Mouse (Mus musculus) cortical plate, adult 2 months (tissue): ENCODE results near the gene Stk40. TPM values are rescaled to one million over a fixed set of nuclear protein-coding genes. Genes with fewer than 3 reads are reported as not detected.

Source experiments
- H3K27ac ChIP-seq: fragments of 200-500 bp; 2 replicates; pipeline ENCODE4 v1.5.1; 2012; ENCODE audit warnings: low read length, control low read depth, inconsistent platforms; ENCODE audit not compliant: insufficient read depth
- H3K4me1 ChIP-seq: fragments of 200-500 bp; 2 replicates; pipeline ENCODE4 v1.6.1; 2011; ENCODE audit warnings: low read length; ENCODE audit not compliant: control insufficient read depth, insufficient read depth
- H3K4me3 ChIP-seq: fragments of 200-500 bp; 2 replicates; pipeline ENCODE4 v1.5.1; 2011; ENCODE audit warnings: mild to moderate bottlenecking, low read length, control low read depth; ENCODE audit not compliant: insufficient read depth
- CTCF ChIP-seq: fragments of 200-500 bp; IDR thresholded peaks from 2 replicates; pipeline ENCODE4 v1.5.1; 2011; ENCODE audit warnings: mild to moderate bottlenecking, control low read depth, low read length; ENCODE audit not compliant: insufficient read depth; ENCODE audit errors: extremely low read depth
- POLR2A ChIP-seq: fragments of 200-500 bp; IDR thresholded peaks from 2 replicates; pipeline ENCODE4 v1.6.1; 2011; ENCODE audit warnings: mild to moderate bottlenecking, low read length, control low read depth; ENCODE audit not compliant: insufficient read depth; ENCODE audit errors: extremely low read depth
- polyA plus RNA-seq: library from polyadenylated mRNA; depleted of rRNA; stranded (reverse); fragments of >200 nt; gene quantifications from 2 replicates; pipeline ENCODE4 v1.2.3, GENCODE M21; 2012

Gene Stk40
- polyA plus RNA-seq, 1 experiment = 17.5 TPM

DNA sequence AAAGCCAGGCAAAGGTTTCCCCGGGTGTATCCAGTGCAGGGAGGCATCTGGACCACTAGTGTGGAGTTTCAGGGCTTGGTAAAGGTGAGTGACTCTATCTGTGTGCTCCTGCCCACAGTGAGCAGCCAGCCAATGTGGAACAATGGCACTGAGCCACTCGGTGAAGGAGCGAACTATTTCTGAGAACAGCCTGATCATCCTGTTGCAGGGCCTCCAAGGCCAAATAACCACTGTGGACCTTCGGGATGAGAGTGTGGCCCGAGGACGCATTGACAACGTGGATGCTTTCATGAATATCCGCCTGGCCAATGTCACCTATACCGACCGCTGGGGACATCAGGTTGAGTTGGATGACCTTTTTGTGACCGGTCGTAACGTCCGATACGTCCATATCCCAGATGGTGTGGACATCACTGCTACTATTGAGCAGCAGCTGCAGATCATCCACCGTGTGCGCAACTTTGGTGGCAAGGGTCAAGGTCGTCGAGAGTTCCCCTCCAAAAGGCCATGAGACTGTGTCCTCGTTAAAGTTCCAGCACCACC, 6.0 kb upstream of the Stk40 start:
- no peak overlapping the region for H3K4me3 ChIP-seq

GRCm38 (mm10) chr4:126099365-126099764, 4.4 kb upstream of the Stk40 start:
- Histone ChIP-seq H3K27ac (no peak overlapping the region), H3K4me3 (no peak overlapping the region), H3K4me1 (no peaks in the 10 kb centered on the region; the same call in 1 of the 2 replicates)
- TF ChIP-seq CTCF (no peak), POLR2A (no peak)

More for the DNA sequence above, 6.0 kb upstream of the Stk40 start:
- TF ChIP-seq CTCF (no peak), POLR2A (no peak)
- Histone ChIP-seq H3K4me1 (no peaks in the 10 kb centered on the region; the same call in 1 of the 2 replicates), H3K27ac (no peak overlapping the region)

DNA sequence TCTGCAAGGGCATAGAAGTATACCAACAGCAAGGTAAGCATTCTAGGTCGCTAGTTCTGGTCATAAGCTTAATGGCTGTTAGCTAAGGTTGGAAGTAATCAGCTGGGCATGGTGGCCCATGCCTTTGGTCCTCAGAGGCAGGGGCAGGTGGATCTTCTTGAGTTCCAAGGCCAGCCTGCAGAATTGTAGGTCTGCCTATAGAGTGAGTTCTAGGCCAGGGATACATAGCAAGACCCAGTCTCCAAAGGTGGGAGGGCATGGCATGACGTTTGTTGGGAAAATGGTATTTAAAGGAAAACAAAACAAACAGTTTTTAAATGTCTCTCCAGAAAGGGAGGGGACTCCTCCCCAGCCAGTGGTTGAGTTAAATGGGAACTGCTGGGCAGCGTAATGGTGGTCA, 3.0 kb upstream of the Stk40 start:
- Histone ChIP-seq H3K4me3 (no peak overlapping the region), H3K4me1 (peaks cover 2% of the 10 kb centered on the region; the same call in 1 of the 2 replicates), H3K27ac (no peak overlapping the region)
- TF ChIP-seq CTCF = no peak
- TF ChIP-seq POLR2A = no peak

GRCm38 (mm10) chr4:126102061-126102841, 1.5 kb upstream of the Stk40 start:
- TF ChIP-seq CTCF = no peak
- TF ChIP-seq POLR2A = no peak
- Histone ChIP-seq H3K4me3 (no peak overlapping the region), H3K4me1 (peaks cover 4% of the 10 kb centered on the region), H3K27ac (peak overlapping the region; percentile 65)

DNA sequence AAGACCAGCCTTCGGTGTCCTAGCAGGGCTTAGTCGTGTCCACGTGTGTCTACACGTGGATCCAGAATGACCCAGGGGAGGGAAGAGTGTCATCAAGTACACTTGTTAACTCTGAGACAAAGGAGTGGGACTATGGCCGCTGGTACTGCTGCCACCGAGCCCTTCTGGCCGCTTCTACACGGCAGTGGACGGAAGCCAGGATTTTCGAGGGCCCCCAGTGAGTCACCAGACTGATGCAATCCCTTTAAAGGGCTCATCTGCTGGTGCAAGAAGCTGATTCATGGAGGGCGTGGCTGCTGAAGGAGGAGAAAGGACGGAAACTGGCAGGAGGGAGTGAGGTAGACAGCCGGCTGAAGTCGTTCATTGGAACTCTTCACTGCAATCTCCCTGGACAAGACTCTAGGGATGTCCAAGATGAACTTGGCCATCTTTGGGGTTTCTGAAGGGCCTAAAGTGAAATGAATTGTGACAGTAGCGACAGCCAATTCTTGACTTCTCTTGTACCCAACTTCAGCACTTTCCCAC, 638 bp upstream of the Stk40 start:
- peak overlapping the region; percentile 65 for H3K27ac ChIP-seq
- TF ChIP-seq POLR2A (peak; percentile 14; the same call in 1 of the 2 replicates), CTCF (no peak)
- H3K4me1 ChIP-seq = peaks cover 5% of the 10 kb centered on the region
- H3K4me3 ChIP-seq = peak overlapping the region; percentile 91

GRCm38 (mm10) chr4:126104261-126105075, 711 bp downstream of the Stk40 start:
- Histone ChIP-seq H3K4me3 (peak overlapping the region; percentile 91), H3K4me1 (peaks cover 10% of the 10 kb centered on the region)
- TF ChIP-seq CTCF = no peak
- no peak for TF ChIP-seq POLR2A

DNA sequence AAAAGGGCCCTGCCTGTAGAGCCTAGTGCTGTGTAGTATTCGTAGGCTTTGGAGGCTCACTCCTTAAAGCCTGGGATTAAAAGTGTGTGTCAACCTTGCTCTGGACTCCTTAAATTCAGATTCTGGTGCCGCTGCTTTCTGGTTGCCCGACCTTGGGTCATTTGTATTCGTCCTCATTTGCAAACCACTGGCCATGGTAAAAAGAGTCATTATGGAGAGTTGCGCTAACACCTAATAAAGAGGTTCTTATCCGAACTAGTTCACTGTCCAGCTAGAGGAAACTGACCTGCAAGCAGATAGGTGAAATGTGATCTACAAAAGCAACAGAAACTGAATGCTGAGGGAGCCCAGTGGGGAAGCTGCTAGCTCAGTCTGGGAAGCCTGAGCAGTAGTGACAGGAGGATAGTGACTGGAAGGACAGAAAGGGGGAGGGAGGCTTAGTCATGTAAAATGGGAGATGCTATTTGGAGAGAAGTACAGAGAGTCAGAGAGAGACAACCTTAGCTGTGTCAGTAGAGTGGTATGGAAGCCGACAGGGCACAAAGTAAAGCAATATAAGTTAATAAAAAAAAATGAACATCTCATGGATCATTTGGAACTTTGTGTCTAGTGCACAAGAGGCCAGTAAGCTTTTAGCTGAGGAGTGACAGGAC, 1.5 kb downstream of the Stk40 start:
- TF ChIP-seq CTCF (no peak), POLR2A (peak; percentile 45; the same call in 1 of the 2 replicates)
- H3K4me3 ChIP-seq = peak overlapping the region; percentile 91
- peaks cover 14% of the 10 kb centered on the region for H3K4me1 ChIP-seq
- no peak overlapping the region for H3K27ac ChIP-seq

More at GRCm38 (mm10) chr4:126104261-126105075, 711 bp downstream of the Stk40 start:
- 0 out of 2 replicates have a peak overlapping the region, but pooled peaks have one; percentile 15 for H3K27ac ChIP-seq

DNA sequence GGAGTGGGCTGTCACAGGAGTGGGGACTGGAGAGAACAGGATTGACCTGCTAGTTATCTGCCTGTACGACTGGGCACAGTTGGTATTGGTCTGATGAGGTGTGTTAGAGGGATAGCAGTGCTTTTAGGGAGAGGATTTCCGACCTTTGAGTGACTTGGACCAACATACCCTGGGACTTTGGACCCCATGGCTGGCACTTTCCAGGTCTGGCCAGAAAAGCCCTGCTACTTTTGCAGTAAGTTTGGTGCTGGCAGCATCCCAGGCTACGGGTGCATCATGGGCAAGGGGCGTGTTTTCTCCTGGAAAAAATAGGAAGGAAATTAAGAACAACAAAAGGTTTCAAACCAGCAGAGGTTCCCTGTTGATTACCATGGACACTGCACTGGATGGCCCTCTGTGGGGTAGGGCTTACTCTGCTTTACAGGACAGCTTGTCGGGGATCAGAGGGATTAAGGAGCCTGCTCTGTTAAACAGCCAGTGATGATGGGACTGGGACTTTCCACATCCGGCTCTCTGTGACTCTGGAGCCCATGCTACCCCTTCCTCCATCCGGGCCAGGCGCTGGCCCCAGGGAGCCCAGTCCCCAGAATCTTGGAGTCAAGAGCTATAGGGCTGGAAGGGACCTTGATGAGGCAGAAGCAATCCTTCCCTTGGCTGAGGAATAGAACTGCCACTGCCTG, 4.4 kb downstream of the Stk40 start:
- Histone ChIP-seq H3K27ac (0 out of 2 replicates have a peak overlapping the region, but pooled peaks have one; percentile 16), H3K4me3 (no peak overlapping the region), H3K4me1 (peaks cover 23% of the 10 kb centered on the region)
- TF ChIP-seq CTCF = no peak
- no peak for TF ChIP-seq POLR2A
